ENCODE assay signal across 11 mouse cellular contexts in the genomic region with DNA sequence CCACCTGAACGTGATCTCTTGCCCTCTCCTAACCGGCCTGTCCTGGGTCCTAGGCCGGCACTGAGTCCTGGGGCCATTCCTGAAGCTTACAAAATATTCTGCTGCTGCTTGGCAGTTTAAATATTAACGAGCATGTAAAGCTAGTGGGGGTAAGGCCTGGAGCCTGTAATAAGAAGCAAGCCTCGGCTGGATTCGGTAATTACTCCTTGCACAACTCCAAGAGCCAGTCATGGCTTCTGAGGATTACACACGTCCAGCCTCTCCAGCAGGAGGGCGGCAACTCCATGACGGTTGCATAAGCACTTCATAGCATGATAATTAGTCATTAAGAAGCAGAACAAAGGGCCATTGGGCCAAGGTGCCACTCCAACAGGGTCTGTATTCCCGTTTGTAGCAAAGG. TPM values are rescaled to one million over a fixed set of nuclear protein-coding genes. Genes with fewer than 3 reads are reported as not detected.
DNase-seq lines count a peak whose midpoint lies in the region; TF ChIP-seq lines count a peak whose summit lies in the region.
"Had no signal": no experiment of that assay in that cellular context is flagged by ENCODE, and none has a peak within 500 bp of the region (broad histone marks: within the 10 kb centered on the region; RNA-seq: fewer than 3 reads in every experiment).

No protein-coding gene starts in this region.

- TF ChIP-seq CTCF in kidney, adult 2 months (conservative IDR thresholded peaks at IDR 0.05; ENCODE audit: insufficient read depth, insufficient read length, low read depth, low read length) = no peak
- TF ChIP-seq CTCF in gastrocnemius, adult 2 months (IDR thresholded peaks at IDR 0.05) = no peak

- no peak for TF ChIP-seq POLR2A in kidney, adult 2 months (IDR thresholded peaks at IDR 0.05; ENCODE audit: low read depth, low read length)

- H3K4me1 ChIP-seq in kidney, adult 2 months (ENCODE audit: control insufficient read depth, insufficient read depth, low read length) = peaks cover 4% of the 10 kb centered on the region

- intact Hi-C loops in gastrocnemius, adult 2 months (cut with DNase I) = no loop called here

- no peak overlapping the region for H3K4me3 ChIP-seq in kidney, adult 2 months (ENCODE audit: insufficient read depth, low read depth, low read length)
- H3K4me3 ChIP-seq in gastrocnemius, adult 2 months = no peak overlapping the region
- H3K4me3 ChIP-seq: embryonic facial prominence, embryonic 15.5 days had no signal

- no peaks in the 10 kb centered on the region for H3K27me3 ChIP-seq in kidney, adult 2 months (replicated peaks; ENCODE audit: control insufficient read depth, insufficient read depth, low read length)

- whole genome bisulfite sequencing in kidney, adult 2 months = 36% methylated on average over 10 of the region's 10 CpGs

- H3K27ac ChIP-seq in kidney, adult 2 months (ENCODE audit: insufficient read depth, low read depth, low read length) = no peak overlapping the region; the same call in 1 of the 2 replicates
- no peak overlapping the region for H3K27ac ChIP-seq in gastrocnemius, adult 2 months
- H3K27ac ChIP-seq: embryonic facial prominence, embryonic 15.5 days had no signal

- H3K36me3 ChIP-seq in kidney, adult 2 months (ENCODE audit: control insufficient read depth, insufficient read depth, low read length) = no peaks in the 10 kb centered on the region
- H3K36me3 ChIP-seq: embryonic facial prominence, embryonic 15.5 days had no signal

- DNase-seq in urinary bladder, adult 2 months (ENCODE audit: low spot score) = peak; percentile 22
- DNase-seq in urinary bladder, postnatal 25 days (ENCODE audit: low spot score) = no peak
- peak; percentile 81 for DNase-seq in kidney, adult 2 months
- peak; percentile 74 to 83 for DNase-seq in lung, adult 18-20 months
- DNase-seq in frontal cortex, adult 2 months (ENCODE audit: extremely low spot score in 1 of 2, low spot score in 1 of 2) = no peak
- no peak for DNase-seq in layer of hippocampus, adult 8-10 months (ENCODE audit: low spot score in 2 of 2)
- DNase-seq in gastrocnemius, adult 8-10 months (ENCODE audit: low spot score in 2 of 2) = no peak
- DNase-seq in gastrocnemius, adult 2 months = no peak

RNA-seq across cellular contexts. Expression of gene A530084C06Rik, which starts 19.3 kb away (rescaled TPM):
- 0.96 and 1.1 TPM in 2 replicates for polyA plus RNA-seq in urinary bladder, adult 2 months (2012; rRNA removed)
- polyA plus RNA-seq in kidney, adult 2 months (2012; rRNA removed) = 0.30 and 0.39 TPM in 2 replicates
- polyA plus RNA-seq in frontal cortex, adult 2 months (2012; rRNA removed) = 0.32 and 0.42 TPM in 2 replicates
- 1 to 10 TPM in 2 of 4 experiments, under 1 TPM in 2; 0.47 to 1.1 (median 0.84) TPM for total RNA-seq in layer of hippocampus, adult 8-10 months (2022)
- not detected for total RNA-seq in gastrocnemius, adult 8-10 months (2022)
- not detected for total RNA-seq in gastrocnemius, adult 2 months (2021)
- total RNA-seq: megakaryocyte-erythroid progenitor cell, adult 5-6 weeks had no signal
- polyA plus RNA-seq: embryonic facial prominence, embryonic 15.5 days; heart, embryonic 16.5 days had no signal

RNA-seq across cellular contexts. Expression of gene Foxq1, which starts 22.5 kb away (rescaled TPM):
- 118 and 159 TPM in 2 replicates for polyA plus RNA-seq in urinary bladder, adult 2 months (2012; rRNA removed)
- 13.9 and 25.9 TPM in 2 replicates for polyA plus RNA-seq in kidney, adult 2 months (2012; rRNA removed)
- 3.4 and 3.5 TPM in 2 replicates for polyA plus RNA-seq in frontal cortex, adult 2 months (2012; rRNA removed)
- total RNA-seq in layer of hippocampus, adult 8-10 months (2022) = 1 to 10 TPM; 2.3 to 2.5 (median 2.4) TPM
- under 1 TPM in 2 of 4 experiments, not detected in 2; 0.07 to 0.08 TPM for total RNA-seq in gastrocnemius, adult 8-10 months (2022)
- total RNA-seq in gastrocnemius, adult 2 months (2021) = under 1 TPM in 1 of 2 experiments, not detected in 1; 0.05 TPM
- total RNA-seq: megakaryocyte-erythroid progenitor cell, adult 5-6 weeks had no signal

RNA-seq across cellular contexts. Expression of gene Foxf2, which starts 47.2 kb away (rescaled TPM):
- polyA plus RNA-seq in urinary bladder, adult 2 months (2012; rRNA removed) = 14.1 and 15.0 TPM in 2 replicates
- 0.10 TPM in 1 of 2 replicates, not detected in the other for polyA plus RNA-seq in kidney, adult 2 months (2012; rRNA removed)
- 5.8 and 6.6 TPM in 2 replicates for polyA plus RNA-seq in frontal cortex, adult 2 months (2012; rRNA removed)
- 1 to 10 TPM; 3.6 to 4.8 (median 4.7) TPM for total RNA-seq in layer of hippocampus, adult 8-10 months (2022)
- under 1 TPM in 2 of 4 experiments, not detected in 2; 0.10 to 0.24 TPM for total RNA-seq in gastrocnemius, adult 8-10 months (2022)
- total RNA-seq in gastrocnemius, adult 2 months (2021) = under 1 TPM in 1 of 2 experiments, not detected in 1; 0.10 TPM
- total RNA-seq: megakaryocyte-erythroid progenitor cell, adult 5-6 weeks had no signal

Comparison
In these comparisons a context has a peak if more than half of its experiments do, and no peak if none do; other contexts are left out.
1. DNase-seq: peak in urinary bladder, adult 2 months (single experiment), kidney, adult 2 months (single experiment) and lung, adult 18-20 months (2 of 2); none in urinary bladder, postnatal 25 days (single experiment), frontal cortex, adult 2 months (0 of 2), layer of hippocampus, adult 8-10 months (0 of 2), gastrocnemius, adult 8-10 months (0 of 2) and gastrocnemius, adult 2 months (single experiment).